Mouse (Mus musculus): ENCODE measurements around the gene Slc24a3. TPM values are rescaled to one million over a fixed set of nuclear protein-coding genes. Genes with fewer than 3 reads are reported as not detected.

Gene Slc24a3
- total and polyA plus RNA-seq, 3 experiments, result not detected

GRCm38 (mm10) chr2:145214086-145214831, 46.7 kb downstream of the Slc24a3 start:
- no peak overlapping the region for H3K4me3 ChIP-seq (ENCODE audit: control insufficient read depth in 1 of 2, insufficient read depth in 1 of 2, low read depth in 2 of 2, low read length in 2 of 2)
- no peak overlapping the region for H3K9ac ChIP-seq (ENCODE audit: control insufficient read depth, low read depth, low read length, poor library complexity, severe bottlenecking)
- H3K79me2 ChIP-seq (ENCODE audit: control insufficient read depth, insufficient read depth, low read length, poor library complexity), result no peaks in the 10 kb centered on the region
- no peaks in the 10 kb centered on the region for H3K9me3 ChIP-seq (replicated peaks; ENCODE audit: insufficient read depth, low read length)
- DNase-seq (ENCODE audit: low read depth, low spot score), result no peak
- H3K27me3 ChIP-seq (ENCODE audit: control insufficient read depth in 1 of 2, insufficient read depth in 2 of 2, low read length in 2 of 2), result no peaks in the 10 kb centered on the region
- TF ChIP-seq ZKSCAN1 (IDR thresholded peaks at IDR 0.05; ENCODE audit: low read depth, low read length) (no peak), POLR2AphosphoS2 (IDR thresholded peaks at IDR 0.05; ENCODE audit: low read length) (no peak), ZMIZ1 (IDR thresholded peaks at IDR 0.05; ENCODE audit: low read depth, low read length) (no peak), ZC3H11A (IDR thresholded peaks at IDR 0.05; ENCODE audit: low read depth, low read length) (no peak), MAZ (IDR thresholded peaks at IDR 0.05; ENCODE audit: low read depth, low read length) (no peak), POLR2AphosphoS5 (IDR thresholded peaks at IDR 0.05; ENCODE audit: borderline replicate concordance, low read depth, low read length) (no peak), KAT2A (conservative IDR thresholded peaks at IDR 0.05; ENCODE audit: low read depth, low read length) (no peak), MYB (IDR thresholded peaks at IDR 0.05; ENCODE audit: low read depth, low read length) (no peak), NRF1 (IDR thresholded peaks at IDR 0.05; ENCODE audit: insufficient read depth, low read depth, low read length, poor library complexity, severe bottlenecking) (no peak), ETS1 (IDR thresholded peaks at IDR 0.05; ENCODE audit: low read depth, low read length) (no peak), GATA1 (IDR thresholded peaks at IDR 0.05; ENCODE audit: low read depth, low read length) (no peak)
- H3K36me3 ChIP-seq (ENCODE audit: control insufficient read depth in 1 of 2, insufficient read depth in 2 of 2, low read length in 2 of 2), result no peaks in the 10 kb centered on the region
- H3K27ac ChIP-seq (ENCODE audit: control insufficient read depth, low read depth, low read length), result no peak overlapping the region
- H3K4me1 ChIP-seq (ENCODE audit: control insufficient read depth in 1 of 2, insufficient read depth in 2 of 2, low read length in 2 of 2), result no peaks in the 10 kb centered on the region

GRCm38 (mm10) chr2:145216580-145216979, 49.0 kb downstream of the Slc24a3 start:
- Histone ChIP-seq H3K9me3 (replicated peaks; ENCODE audit: insufficient read depth, low read length) (no peaks in the 10 kb centered on the region), H3K27ac (ENCODE audit: control insufficient read depth, low read depth, low read length) (no peak overlapping the region), H3K4me3 (ENCODE audit: control insufficient read depth in 1 of 2, insufficient read depth in 1 of 2, low read depth in 2 of 2, low read length in 2 of 2) (no peak overlapping the region), H3K36me3 (ENCODE audit: control insufficient read depth in 1 of 2, insufficient read depth in 2 of 2, low read length in 2 of 2) (no peaks in the 10 kb centered on the region), H3K27me3 (ENCODE audit: control insufficient read depth in 1 of 2, insufficient read depth in 2 of 2, low read length in 2 of 2) (no peaks in the 10 kb centered on the region), H3K9ac (ENCODE audit: control insufficient read depth, low read depth, low read length, poor library complexity, severe bottlenecking) (no peak overlapping the region), H3K79me2 (ENCODE audit: control insufficient read depth, insufficient read depth, low read length, poor library complexity) (no peaks in the 10 kb centered on the region), H3K4me1 (ENCODE audit: control insufficient read depth in 1 of 2, insufficient read depth in 2 of 2, low read length in 2 of 2) (no peaks in the 10 kb centered on the region)
- no peak for DNase-seq (ENCODE audit: low read depth, low spot score)
- TF ChIP-seq TBP (IDR thresholded peaks at IDR 0.05; ENCODE audit: low read depth, low read length) (no peak), USF2 (IDR thresholded peaks at IDR 0.05; ENCODE audit: borderline replicate concordance in 1 of 2, insufficient read depth in 1 of 2, low read depth in 1 of 2, low read length in 2 of 2) (no peak), ETS1 (IDR thresholded peaks at IDR 0.05; ENCODE audit: low read depth, low read length) (no peak), MEF2A (IDR thresholded peaks at IDR 0.05; ENCODE audit: extremely low read depth, insufficient replicate concordance, low read depth, low read length, poor library complexity, severe bottlenecking) (no peak), MAFK (IDR thresholded peaks at IDR 0.05; ENCODE audit: borderline replicate concordance, low read depth, low read length) (no peak), MAX (IDR thresholded peaks at IDR 0.05; ENCODE audit: low read length) (no peak), E2F4 (IDR thresholded peaks at IDR 0.05; ENCODE audit: borderline replicate concordance, low read depth, low read length) (no peak), POLR2AphosphoS5 (IDR thresholded peaks at IDR 0.05; ENCODE audit: borderline replicate concordance, low read depth, low read length) (no peak), MYC (IDR thresholded peaks at IDR 0.05; ENCODE audit: low read depth, low read length) (no peak), CHD2 (IDR thresholded peaks at IDR 0.05; ENCODE audit: low read length) (no peak), RCOR1 (IDR thresholded peaks at IDR 0.05; ENCODE audit: low read depth, low read length) (no peak), CHD1 (IDR thresholded peaks at IDR 0.05; ENCODE audit: low read depth, low read length) (no peak), HCFC1 (IDR thresholded peaks at IDR 0.05; ENCODE audit: low read depth, low read length) (no peak), MYB (IDR thresholded peaks at IDR 0.05; ENCODE audit: low read depth, low read length) (no peak), GABPA (IDR thresholded peaks at IDR 0.05; ENCODE audit: low read depth, low read length) (no peak), ZC3H11A (IDR thresholded peaks at IDR 0.05; ENCODE audit: low read depth, low read length) (no peak), ZKSCAN1 (IDR thresholded peaks at IDR 0.05; ENCODE audit: low read depth, low read length) (no peak)
